Mouse (Mus musculus): ENCODE results near the gene Fut2.
A peak's percentile ranks its signal among the peaks of the same experiment; 100 is the strongest.

Fut2 gene

GRCm38 (mm10) chr7:45702809-45703520, 36.8 kb upstream of the Fut2 start:
- no peak for DNase-seq (ENCODE audit: low read depth)

GRCm38 (mm10) chr7:45702316-45702715, 36.1 kb upstream of the Fut2 start:
- no peak for DNase-seq (ENCODE audit: low read depth)

GRCm38 (mm10) chr7:45701607-45702006, 35.4 kb upstream of the Fut2 start:
- no peak for DNase-seq (ENCODE audit: low read depth)

- no peak for DNase-seq (ENCODE audit: low read depth)
Measured at GRCm38 (mm10) chr7:45701072-45701471, 34.9 kb upstream of the Fut2 start.

- no peak for DNase-seq (ENCODE audit: low read depth)
Measured at GRCm38 (mm10) chr7:45700301-45701015, 34.3 kb upstream of the Fut2 start.

GRCm38 (mm10) chr7:45699523-45700141, 33.4 kb upstream of the Fut2 start, which contains the start of gene Car11:
Gene Car11, plus strand, starts transcription at chr7:45699843.
- DNase-seq (ENCODE audit: low read depth) = no peak

- DNase-seq (ENCODE audit: low read depth) = no peak
Measured at GRCm38 (mm10) chr7:45697894-45698293, 31.7 kb upstream of the Fut2 start.

GRCm38 (mm10) chr7:45695098-45695497, 28.9 kb upstream of the Fut2 start:
- no peak for DNase-seq (ENCODE audit: low read depth)

GRCm38 (mm10) chr7:45693921-45694591, 27.9 kb upstream of the Fut2 start, which contains the start of gene Sec1:
Gene Sec1, minus strand, starts transcription at chr7:45694402.
- no peak for DNase-seq (ENCODE audit: low read depth)

GRCm38 (mm10) chr7:45692364-45692763, 26.2 kb upstream of the Fut2 start:
- DNase-seq (ENCODE audit: low read depth) = no peak

- no peak for DNase-seq (ENCODE audit: low read depth)
Measured at GRCm38 (mm10) chr7:45689800-45690199, 23.6 kb upstream of the Fut2 start.

GRCm38 (mm10) chr7:45689099-45689498, 22.9 kb upstream of the Fut2 start:
- DNase-seq (ENCODE audit: low read depth) = no peak

GRCm38 (mm10) chr7:45686841-45687240, 20.6 kb upstream of the Fut2 start:
- no peak for DNase-seq (ENCODE audit: low read depth)

GRCm38 (mm10) chr7:45685811-45686210, 19.6 kb upstream of the Fut2 start:
- DNase-seq (ENCODE audit: low read depth) = no peak

- DNase-seq (ENCODE audit: low read depth) = no peak
Measured at GRCm38 (mm10) chr7:45683396-45684050, 17.3 kb upstream of the Fut2 start, which contains the start of gene Ntn5. Gene Ntn5, plus strand, starts transcription at chr7:45684022.

GRCm38 (mm10) chr7:45682144-45683126, 16.2 kb upstream of the Fut2 start:
- peak; percentile 87 for DNase-seq (ENCODE audit: low read depth)

- DNase-seq (ENCODE audit: low read depth) = no peak
Measured at GRCm38 (mm10) chr7:45681046-45681736, 15.0 kb upstream of the Fut2 start.

GRCm38 (mm10) chr7:45679966-45680621, 13.9 kb upstream of the Fut2 start:
- DNase-seq (ENCODE audit: low read depth) = no peak

GRCm38 (mm10) chr7:45678513-45678912, 12.3 kb upstream of the Fut2 start:
- no peak for DNase-seq (ENCODE audit: low read depth)
